Mouse (Mus musculus) embryonic facial prominence, embryonic 11.5 days (tissue): ENCODE data around the gene C87436. TPM values are rescaled to one million over a fixed set of nuclear protein-coding genes. Genes with fewer than 3 reads are reported as not detected.
A peak's percentile ranks its signal among the peaks of the same experiment; 100 is the strongest.

ENCODE experiments used
- ATAC-seq: fragments of 200-750 bp; cut with Nextera tagmentation; replicated peaks from 2 replicates; pipeline ENCODE4 v1.8.0; 2017; ENCODE audit warnings: low read depth; ENCODE audit not compliant: insufficient number of reproducible peaks, low FRiP score, low TSS enrichment
- DNase-seq: peaks from one replicate; pipeline ENCODE4 v3.0.0-alpha.2; 2015; ENCODE audit warnings: low spot score
- H3K27ac ChIP-seq: fragments of 300-500 bp; sonication (generic); replicated peaks from 2 replicates; pipeline ENCODE4 v1.5.1; 2014; ENCODE audit warnings: mild to moderate bottlenecking, low read depth, low read length, control low read depth
- H3K27me3 ChIP-seq: fragments of 300-500 bp; sonication (generic); 2 replicates; pipeline ENCODE4 v1.6.1; 2014; ENCODE audit warnings: mild to moderate bottlenecking, low read length, moderate library complexity, mixed read lengths; ENCODE audit not compliant: control insufficient read depth, insufficient read depth
- H3K36me3 ChIP-seq: fragments of 300-500 bp; sonication (generic); replicated peaks from 2 replicates; pipeline ENCODE4 v1.6.1; 2014; ENCODE audit warnings: low read depth, mild to moderate bottlenecking, low read length, moderate library complexity, mixed read lengths; ENCODE audit not compliant: control insufficient read depth, insufficient read depth
- H3K4me1 ChIP-seq: fragments of 300-500 bp; sonication (generic); 2 replicates; pipeline ENCODE4 v1.6.1; 2014; ENCODE audit warnings: low read length, mixed read lengths; ENCODE audit not compliant: control insufficient read depth, insufficient read depth
- H3K4me2 ChIP-seq: fragments of 300-500 bp; sonication (generic); 2 replicates; pipeline ENCODE4 v1.6.1; 2014; ENCODE audit warnings: low read depth, mild to moderate bottlenecking, control low read depth, low read length, moderate library complexity
- H3K4me3 ChIP-seq: fragments of 300-500 bp; sonication (generic); 2 replicates; pipeline ENCODE4 v1.5.1; 2014; ENCODE audit warnings: low read depth, low read length, control low read depth
- H3K9ac ChIP-seq: fragments of 300-500 bp; sonication (generic); replicated peaks from 2 replicates; pipeline ENCODE4 v1.6.1; 2014; ENCODE audit warnings: mild to moderate bottlenecking, control low read depth, low read length
- H3K9me3 ChIP-seq: fragments of 300-500 bp; sonication (generic); replicated peaks from 2 replicates; pipeline ENCODE4 v1.6.1; 2016; ENCODE audit warnings: mild to moderate bottlenecking, low read length, inconsistent platforms, mixed read lengths; ENCODE audit not compliant: control insufficient read depth
- WGBS: fragments of 180-500 bp; shearing (Covaris S2); extraction: QIAGEN DNeasy Blood & Tissue Kit; methylation state at CpG from one replicate; pipeline ENCODE4 v1.1.7; 2014; 5-methylcytosine and 5-hydroxymethylcytosine counted together
- polyA plus RNA-seq: library from polyadenylated mRNA; unstranded; fragments of >200 nt; fragmentation: Nextera tagmentation; extraction: Ambion mirVana; gene quantifications from 2 replicates; pipeline ENCODE4 v1.2.1, GENCODE M21; 2014

Gene C87436
- polyA plus RNA-seq, result 23.8 and 25.1 TPM in 2 replicates

GRCm38 (mm10) chr6:86438272-86439118 is at the start of gene C87436:
TSS of gene C87436 (plus strand) at chr6:86438374.
- Histone ChIP-seq H3K9me3 (no peaks in the 10 kb centered on the region), H3K4me1 (no peaks in the 10 kb centered on the region), H3K4me3 (peak within 1 kb of the TSS; percentile 74), H3K4me2 (peak within 1 kb of the TSS; percentile 80), H3K27ac (peak within 1 kb of the TSS; percentile 53), H3K9ac (peak within 1 kb of the TSS; percentile 82), H3K27me3 (no peaks in the 10 kb centered on the region), H3K36me3 (no peaks in the 10 kb centered on the region)
- peak; percentile 86 for ATAC-seq
- WGBS, result under 1% methylated on average over 59 of the region's 59 CpGs
- DNase-seq, result peak; percentile 96

DNA sequence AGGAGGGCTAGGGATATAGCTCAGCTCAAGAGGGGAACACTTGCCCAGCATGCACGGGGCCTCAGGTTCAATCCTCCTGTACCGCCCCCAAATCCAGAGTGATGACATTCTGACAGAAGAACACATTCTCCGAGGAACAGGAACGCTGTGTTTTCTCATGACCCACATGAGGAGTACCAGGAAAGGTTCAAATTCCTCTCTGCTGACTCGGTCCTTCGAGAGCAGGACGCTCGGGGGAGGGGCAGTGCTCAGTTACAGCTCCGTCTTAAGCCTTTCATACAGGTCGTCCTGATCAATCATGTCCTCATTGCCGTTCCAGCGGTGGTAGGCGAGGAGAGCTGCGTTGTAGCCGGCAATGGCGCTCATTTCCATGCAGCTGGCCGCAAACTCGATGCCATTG is 49.7 kb upstream of the C87436 start:
- no peak overlapping the region for H3K9ac ChIP-seq
- H3K4me1 ChIP-seq, result no peaks in the 10 kb centered on the region
- 79% methylated on average over 18 of the region's 18 CpGs for WGBS
- ATAC-seq, result no peak
- no peak overlapping the region for H3K4me3 ChIP-seq
- H3K4me2 ChIP-seq, result no peak overlapping the region
- no peak for DNase-seq
- no peak overlapping the region for H3K27ac ChIP-seq
- H3K36me3 ChIP-seq, result peaks cover 19% of the 10 kb centered on the region
- no peaks in the 10 kb centered on the region for H3K9me3 ChIP-seq
- no peaks in the 10 kb centered on the region for H3K27me3 ChIP-seq

DNA sequence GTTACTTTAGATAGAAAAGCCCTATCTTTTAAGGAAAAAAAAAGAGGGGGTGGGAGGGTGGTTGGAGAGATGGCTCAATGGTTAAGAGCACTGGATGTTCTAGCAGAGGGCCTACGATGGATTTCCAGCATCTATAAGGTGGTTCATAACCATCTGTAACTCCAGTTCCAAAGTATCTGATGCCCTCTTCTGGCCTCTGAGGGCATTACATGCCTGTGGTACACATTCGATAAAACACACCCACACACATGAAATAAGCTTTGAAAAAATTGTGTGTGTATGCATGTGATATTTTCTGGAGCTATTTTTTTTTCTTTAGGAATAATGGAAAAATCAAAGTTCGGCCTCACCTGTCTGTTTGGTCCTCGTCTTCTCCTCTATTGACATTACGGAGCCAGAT is 46.8 kb upstream of the C87436 start:
- WGBS, result 95% methylated on average over 5 of the region's 5 CpGs
- no peak overlapping the region for H3K27ac ChIP-seq
- no peak for DNase-seq
- H3K4me1 ChIP-seq, result no peaks in the 10 kb centered on the region
- H3K4me3 ChIP-seq, result no peak overlapping the region
- no peak overlapping the region for H3K4me2 ChIP-seq
- no peaks in the 10 kb centered on the region for H3K9me3 ChIP-seq
- no peak overlapping the region for H3K9ac ChIP-seq
- no peaks in the 10 kb centered on the region for H3K27me3 ChIP-seq
- no peak for ATAC-seq
- H3K36me3 ChIP-seq, result peaks cover 19% of the 10 kb centered on the region

DNA sequence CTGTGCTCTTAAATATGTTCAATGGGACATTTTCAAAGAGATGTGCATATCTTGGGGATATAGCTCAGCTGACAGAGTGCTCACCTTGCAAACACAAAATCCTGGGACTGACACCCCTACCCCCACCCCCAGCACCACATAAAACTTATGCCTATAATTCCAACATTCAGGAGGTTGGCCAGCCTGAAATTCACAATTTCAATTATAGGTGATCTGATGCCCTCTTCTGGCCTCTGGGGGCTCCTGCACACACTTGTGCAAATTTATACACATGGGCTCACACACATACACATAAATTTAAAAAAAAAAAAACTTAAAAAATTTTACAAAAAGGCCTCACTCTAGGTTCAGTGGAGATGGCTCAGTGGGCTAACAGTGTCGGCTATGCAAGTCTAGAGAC is 45.0 kb upstream of the C87436 start:
- 79% methylated on average over 1 of the region's 1 CpGs for WGBS
- no peak overlapping the region for H3K4me2 ChIP-seq
- ATAC-seq (no peak), DNase-seq (no peak)
- peaks cover 17% of the 10 kb centered on the region for H3K36me3 ChIP-seq
- no peaks in the 10 kb centered on the region for H3K9me3 ChIP-seq
- H3K9ac ChIP-seq, result no peak overlapping the region
- no peak overlapping the region for H3K4me3 ChIP-seq
- no peak overlapping the region for H3K27ac ChIP-seq
- no peaks in the 10 kb centered on the region for H3K27me3 ChIP-seq
- no peaks in the 10 kb centered on the region for H3K4me1 ChIP-seq

DNA sequence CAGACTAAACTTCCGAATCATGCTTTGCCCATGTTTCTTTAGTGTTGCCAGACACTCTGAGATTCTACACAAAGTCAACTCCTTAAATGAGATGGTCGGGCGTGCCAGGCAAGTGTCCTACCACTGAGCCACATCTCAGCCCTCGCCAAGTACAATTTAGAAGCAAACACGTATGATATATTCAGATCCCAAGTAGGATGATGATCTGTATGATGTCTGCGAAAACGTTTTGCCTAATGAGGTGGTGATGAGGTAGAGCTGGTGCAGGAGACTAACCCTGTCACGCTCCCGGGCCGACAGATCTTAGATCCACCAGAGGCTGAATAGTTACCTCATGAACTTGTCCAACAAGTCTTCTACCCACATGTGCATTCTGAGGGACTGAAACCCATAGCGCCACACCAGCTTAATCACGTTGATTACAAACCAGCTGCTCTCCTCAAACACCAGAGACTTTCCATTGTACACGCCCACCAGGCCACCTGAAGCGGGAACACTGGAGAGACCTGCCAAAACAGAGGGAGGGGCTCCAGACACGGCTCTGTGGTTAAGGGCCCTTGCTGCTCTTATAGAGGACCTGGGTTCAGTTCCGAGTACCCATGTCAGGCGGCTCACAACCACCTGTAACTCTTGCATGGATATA is 44.0 kb upstream of the C87436 start:
- Histone ChIP-seq H3K4me3 (no peak overlapping the region), H3K36me3 (peaks cover 8% of the 10 kb centered on the region), H3K4me2 (no peak overlapping the region), H3K9me3 (no peaks in the 10 kb centered on the region), H3K9ac (no peak overlapping the region), H3K4me1 (no peaks in the 10 kb centered on the region), H3K27ac (no peak overlapping the region), H3K27me3 (no peaks in the 10 kb centered on the region)
- ATAC-seq, result no peak
- DNase-seq, result no peak
- 90% methylated on average over 17 of the region's 17 CpGs for WGBS

DNA sequence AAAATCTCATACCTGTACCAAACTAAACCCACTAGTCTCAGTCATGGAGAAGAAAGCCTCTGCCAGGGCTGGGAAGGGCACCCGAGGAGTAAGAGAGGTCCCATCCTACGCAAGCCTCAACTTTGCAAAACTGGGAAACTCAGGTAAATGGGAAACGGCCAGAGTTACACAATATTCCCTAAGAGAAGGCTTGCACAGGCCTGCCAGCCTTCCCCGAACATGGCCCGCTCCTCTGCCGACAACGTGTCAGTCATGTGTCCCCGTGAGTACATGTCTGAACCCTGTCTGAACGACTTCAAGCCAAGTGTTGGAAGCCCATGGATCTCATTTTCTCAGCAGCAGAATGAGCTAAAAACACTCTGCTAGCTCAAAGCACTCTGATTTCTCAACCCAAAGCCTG is 43.2 kb upstream of the C87436 start:
- Histone ChIP-seq H3K27ac (no peak overlapping the region), H3K9ac (no peak overlapping the region; the same call in 1 of the 2 replicates), H3K4me2 (no peak overlapping the region), H3K4me1 (no peaks in the 10 kb centered on the region), H3K4me3 (no peak overlapping the region), H3K9me3 (no peaks in the 10 kb centered on the region), H3K27me3 (no peaks in the 10 kb centered on the region), H3K36me3 (peaks cover 8% of the 10 kb centered on the region)
- DNase-seq (no peak), ATAC-seq (no peak)
- 85% methylated on average over 9 of the region's 9 CpGs for WGBS

GRCm38 (mm10) chr6:86395969-86396368 is 42.2 kb upstream of the C87436 start:
- H3K27ac ChIP-seq, result no peak overlapping the region
- DNase-seq, result no peak

More at GRCm38 (mm10) chr6:86395969-86396368, 42.2 kb upstream of the C87436 start:
- peaks cover 8% of the 10 kb centered on the region for H3K36me3 ChIP-seq
- WGBS, result 39% methylated on average over 10 of the region's 10 CpGs
- H3K9me3 ChIP-seq, result no peaks in the 10 kb centered on the region
- H3K27me3 ChIP-seq, result no peaks in the 10 kb centered on the region
- 0 out of 2 replicates have a peak, but pooled peaks have one; percentile 1 for ATAC-seq
- peak overlapping the region; percentile 94 for H3K4me3 ChIP-seq
- peak overlapping the region; percentile 91 for H3K4me2 ChIP-seq
- H3K9ac ChIP-seq, result peak overlapping the region; percentile 84
- H3K4me1 ChIP-seq, result no peaks in the 10 kb centered on the region
